Mouse (Mus musculus): Measurements from ENCODE around the gene Jazf1.

Jazf1 gene

GRCm38 (mm10) chr6:52956131-52956530 lies 112.3 kb downstream of the Jazf1 start:
- DNase-seq (ENCODE audit: low read depth, low spot score) = no peak

GRCm38 (mm10) chr6:52955304-52955703 lies 113.1 kb downstream of the Jazf1 start:
- DNase-seq (ENCODE audit: low read depth, low spot score) = no peak

GRCm38 (mm10) chr6:52954861-52955260 lies 113.6 kb downstream of the Jazf1 start:
- DNase-seq (ENCODE audit: low read depth, low spot score) = no peak

GRCm38 (mm10) chr6:52954441-52954840 lies 114.0 kb downstream of the Jazf1 start:
- DNase-seq (ENCODE audit: low read depth, low spot score) = no peak

GRCm38 (mm10) chr6:52952526-52952900 lies 115.9 kb downstream of the Jazf1 start:
- no peak for DNase-seq (ENCODE audit: low read depth, low spot score)

GRCm38 (mm10) chr6:52951871-52952525 lies 116.4 kb downstream of the Jazf1 start:
- DNase-seq (ENCODE audit: low read depth, low spot score) = no peak

GRCm38 (mm10) chr6:52950371-52950770 lies 118.1 kb downstream of the Jazf1 start:
- DNase-seq (ENCODE audit: low read depth, low spot score) = no peak

GRCm38 (mm10) chr6:52942534-52942933 lies 125.9 kb downstream of the Jazf1 start:
- no peak for DNase-seq (ENCODE audit: low read depth, low spot score)

GRCm38 (mm10) chr6:52942101-52942500 lies 126.3 kb downstream of the Jazf1 start:
- DNase-seq (ENCODE audit: low read depth, low spot score) = no peak

GRCm38 (mm10) chr6:52937916-52938315 lies 130.5 kb downstream of the Jazf1 start:
- DNase-seq (ENCODE audit: low read depth, low spot score) = no peak

- no peak for DNase-seq (ENCODE audit: low read depth, low spot score)
These were observed 131.4 kb downstream of the Jazf1 start for GRCm38 (mm10) chr6:52936995-52937394.

GRCm38 (mm10) chr6:52934021-52934420 lies 134.4 kb downstream of the Jazf1 start:
- DNase-seq (ENCODE audit: low read depth, low spot score) = no peak

GRCm38 (mm10) chr6:52932603-52933178 lies 135.7 kb downstream of the Jazf1 start:
- no peak for DNase-seq (ENCODE audit: low read depth, low spot score)

- DNase-seq (ENCODE audit: low read depth, low spot score) = no peak
These were observed 139.1 kb downstream of the Jazf1 start for GRCm38 (mm10) chr6:52929358-52929757.

GRCm38 (mm10) chr6:52926947-52927346 lies 141.5 kb downstream of the Jazf1 start:
- no peak for DNase-seq (ENCODE audit: low read depth, low spot score)

GRCm38 (mm10) chr6:52925458-52926042 lies 142.9 kb downstream of the Jazf1 start:
- DNase-seq (ENCODE audit: low read depth, low spot score) = no peak

GRCm38 (mm10) chr6:52921248-52921647 lies 147.2 kb downstream of the Jazf1 start:
- DNase-seq (ENCODE audit: low read depth, low spot score) = no peak

- DNase-seq (ENCODE audit: low read depth, low spot score) = no peak
These were observed 147.7 kb downstream of the Jazf1 start for GRCm38 (mm10) chr6:52920719-52921118.

- DNase-seq (ENCODE audit: low read depth, low spot score) = no peak
These were observed 149.0 kb downstream of the Jazf1 start for GRCm38 (mm10) chr6:52919442-52919841.

- peak; percentile 50 for DNase-seq (ENCODE audit: low read depth, low spot score)
These were observed 149.5 kb downstream of the Jazf1 start for GRCm38 (mm10) chr6:52918980-52919379.

GRCm38 (mm10) chr6:52917471-52917870 lies 151.0 kb downstream of the Jazf1 start:
- DNase-seq (ENCODE audit: low read depth, low spot score) = no peak

GRCm38 (mm10) chr6:52916836-52917376 lies 151.5 kb downstream of the Jazf1 start:
- no peak for DNase-seq (ENCODE audit: low read depth, low spot score)

- DNase-seq (ENCODE audit: low read depth, low spot score) = no peak
These were observed 153.5 kb downstream of the Jazf1 start for GRCm38 (mm10) chr6:52914921-52915320.

Measured in telencephalon, adult 2 months (tissue).